Mouse (Mus musculus) C2C12 (cell line): ENCODE results near the gene Mmrn2.

Experiments used
- CTCF ChIP-seq: IDR thresholded peaks from one replicate; pipeline ENCODE4 v1.5.1; 2011; ENCODE audit not compliant: control insufficient read depth, insufficient read depth, insufficient read length
- FOSL1 ChIP-seq: IDR thresholded peaks from one replicate; pipeline ENCODE4 v1.8.0; 2011; ENCODE audit warnings: mild to moderate bottlenecking, low read length; ENCODE audit not compliant: poor library complexity, insufficient read depth, severe bottlenecking
- MAX ChIP-seq: IDR thresholded peaks from one replicate; pipeline ENCODE4 v1.6.1; 2011; ENCODE audit warnings: mild to moderate bottlenecking, control low read depth
- USF1 ChIP-seq: IDR thresholded peaks from one replicate; pipeline ENCODE4 v1.6.1; 2011; ENCODE audit warnings: low read depth, mild to moderate bottlenecking, control low read depth, moderate library complexity

DNA sequence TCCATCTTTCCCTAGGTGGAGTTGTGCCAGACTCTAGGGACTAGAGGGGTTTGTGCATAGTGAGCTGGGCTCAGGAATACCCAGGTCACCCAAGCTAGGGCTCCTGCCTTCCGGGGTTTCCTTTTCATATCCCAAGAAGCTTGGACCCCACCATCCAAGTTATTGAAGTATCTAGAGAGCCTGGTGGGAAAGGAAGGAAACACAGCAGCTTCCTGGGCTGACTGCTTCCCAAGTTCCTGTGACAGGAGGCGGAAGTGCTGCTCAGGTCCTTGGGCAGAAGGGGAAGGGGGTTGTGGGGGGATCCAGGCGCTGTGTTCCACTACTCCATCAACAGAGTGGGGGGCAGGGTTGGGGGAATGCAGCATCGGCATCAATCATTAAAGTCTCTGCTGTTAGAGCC lies 1.9 kb downstream of the Mmrn2 start:
- no peak for TF ChIP-seq CTCF
- no peak for TF ChIP-seq FOSL1
- no peak for TF ChIP-seq USF1
- no peak for TF ChIP-seq MAX
